Mouse (Mus musculus): Measurements from ENCODE around the gene Suv39h2. TPM values are rescaled to one million over a fixed set of nuclear protein-coding genes. Genes with fewer than 3 reads are reported as not detected.

Gene Suv39h2
- total and polyA plus RNA-seq, 3 experiments: 9.6 to 17.3 (median 11.4) TPM

DNA sequence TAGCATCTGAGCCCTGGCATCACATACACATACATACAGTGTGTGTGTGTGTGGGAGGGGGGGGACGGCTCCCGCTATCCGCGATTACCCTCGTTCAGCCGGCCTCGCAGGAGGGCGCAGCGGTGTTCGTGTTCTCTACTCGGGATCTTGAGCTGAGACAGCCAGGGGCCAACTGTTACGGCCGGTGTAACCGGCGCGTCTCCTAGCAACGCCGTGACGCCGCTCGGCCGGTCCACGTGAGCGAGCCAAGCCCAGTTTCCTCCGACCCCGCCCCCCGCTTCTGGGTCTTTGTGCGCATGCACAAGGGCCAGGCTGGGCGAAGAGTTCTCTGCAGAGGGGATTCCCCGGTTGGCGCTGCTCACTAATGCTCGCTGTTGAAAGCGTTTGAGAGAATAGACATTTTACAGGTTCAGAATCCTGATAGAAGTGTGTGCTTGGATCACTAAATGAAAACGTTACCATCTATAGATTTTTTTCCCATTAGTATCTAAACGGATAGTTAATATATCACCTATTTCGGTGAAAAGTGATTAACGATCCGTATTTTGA is 55.9 kb downstream of the Suv39h2 start:
- Histone ChIP-seq H3K27me3 (replicated peaks) (peaks cover 9% of the 10 kb centered on the region), H3K4me2 (ENCODE audit: insufficient read depth, low read depth, poor library complexity, severe bottlenecking) (peak overlapping the region; percentile 42), H3K27ac (ENCODE audit: insufficient read depth, low read depth) (no peak overlapping the region), H3K79me2 (replicated peaks; ENCODE audit: control insufficient read depth, extremely low read depth, insufficient read depth, poor library complexity, severe bottlenecking) (no peaks in the 10 kb centered on the region), H3K36me3 (replicated peaks in 1 of 2; ENCODE audit: control insufficient read depth in 1 of 2, insufficient read depth in 1 of 2, low read length in 1 of 2) (no peaks in the 10 kb centered on the region), H3K9me3 (replicated peaks; ENCODE audit: low read length) (peaks cover 4% of the 10 kb centered on the region), H3K9ac (ENCODE audit: insufficient read depth, low read depth) (no peak overlapping the region; the same call in 1 of the 2 replicates), H3K4me1 (ENCODE audit: control insufficient read depth in 1 of 2, insufficient read depth in 2 of 2) (peaks cover 7 to 24% of the 10 kb centered on the region in 2 experiments; a peak in 3 of 4 replicates), H3K4me3 (replicated peaks in 1 of 3; ENCODE audit: low read depth in 2 of 3, low read length in 2 of 3, poor library complexity in 1 of 3) (peak overlapping the region; percentile 39 to 62 (median 56))
- DNase-seq (ENCODE audit: extremely low read depth): peak; percentile 95
- dilution Hi-C loops (cut with MboI; ENCODE audit: extremely low pct_ligation_motif_present, extremely low pct_unique_long_range_greater_than_20kb, low sequenced_read_pairs) (no loop called here), in situ Hi-C loops (cut with MboI; ENCODE audit: low pct_ligation_motif_present, low pct_unique_long_range_greater_than_20kb, low sequenced_read_pairs) (loop anchor here (10.0 kb wide), 1 partner anchor 74 kb away; no protein-coding TSS in a partner anchor)
- peak; percentile 93 for TF ChIP-seq NRF1 (IDR thresholded peaks at IDR 0.05; ENCODE audit: low read depth, low read length)
- 0 out of 2 replicates have a peak, but pooled peaks have one; percentile 17 for TF ChIP-seq CHD1 (IDR thresholded peaks at IDR 0.05; ENCODE audit: low read depth, low read length)
- TF ChIP-seq EP300 (IDR thresholded peaks at IDR 0.05; ENCODE audit: low read length): no peak
- peak; percentile 100 for TF ChIP-seq MXI1 (IDR thresholded peaks at IDR 0.05; ENCODE audit: low read depth, low read length)
- TF ChIP-seq POLR2A (IDR thresholded peaks at IDR 0.05; ENCODE audit: low read depth, low read length): 0 out of 2 replicates have a peak, but pooled peaks have one; percentile 32
- TF ChIP-seq GABPA (IDR thresholded peaks at IDR 0.05; ENCODE audit: insufficient replicate concordance, low read depth, low read length): no peak
- peak; percentile 95 for TF ChIP-seq BHLHE40 (IDR thresholded peaks at IDR 0.05; ENCODE audit: low read depth, low read length)
- TF ChIP-seq MAX (IDR thresholded peaks at IDR 0.05; ENCODE audit: low read length): peak; percentile 89
- TF ChIP-seq USF1 (IDR thresholded peaks at IDR 0.05; ENCODE audit: low read depth, low read length): peak; percentile 79
- TF ChIP-seq MEF2A (IDR thresholded peaks at IDR 0.05; ENCODE audit: borderline replicate concordance, low read depth, low read length): peak; percentile 34; the same call in 1 of the 2 replicates
- peak; percentile 34 for TF ChIP-seq ETS1 (conservative IDR thresholded peaks at IDR 0.05; ENCODE audit: low read depth, low read length)
- no peak for TF ChIP-seq NELFE (IDR thresholded peaks at IDR 0.05; ENCODE audit: low read depth, low read length)
- TF ChIP-seq SIN3A (IDR thresholded peaks at IDR 0.05; ENCODE audit: low read length): peak; percentile 99
- peak; percentile 42; the same call in 1 of the 2 replicates for TF ChIP-seq USF2 (conservative IDR thresholded peaks at IDR 0.05; ENCODE audit: low read depth, low read length)

DNA sequence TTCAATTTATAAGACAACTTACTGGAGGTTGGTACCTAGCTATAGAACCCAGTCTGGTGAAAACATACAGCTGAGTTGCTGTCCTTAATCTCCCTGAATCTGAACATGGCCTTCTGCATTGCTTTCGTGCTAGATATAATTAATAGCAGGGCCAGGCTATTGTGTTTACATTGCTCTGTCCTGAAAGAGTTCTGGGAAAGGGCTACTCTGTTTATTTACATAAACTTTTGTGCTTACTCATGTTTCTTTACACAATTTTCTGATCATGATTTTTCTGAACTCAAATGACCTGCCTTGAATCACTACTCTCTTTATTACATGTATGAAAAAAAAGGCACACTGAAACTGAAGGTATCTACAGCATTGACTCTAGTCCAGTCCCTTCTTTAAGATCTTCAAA is 59.2 kb downstream of the Suv39h2 start:
- dilution Hi-C loops (cut with MboI; ENCODE audit: extremely low pct_ligation_motif_present, extremely low pct_unique_long_range_greater_than_20kb, low sequenced_read_pairs) (no loop called here), in situ Hi-C loops (cut with MboI; ENCODE audit: low pct_ligation_motif_present, low pct_unique_long_range_greater_than_20kb, low sequenced_read_pairs) (loop anchor here (10.0 kb wide), 1 partner anchor 71 kb away; no protein-coding TSS in a partner anchor)
- no peaks in the 10 kb centered on the region for H3K36me3 ChIP-seq (replicated peaks in 1 of 2; ENCODE audit: control insufficient read depth in 1 of 2, insufficient read depth in 1 of 2, low read length in 1 of 2)

More for the DNA sequence above, 59.2 kb downstream of the Suv39h2 start:
- TF ChIP-seq SMC3 (IDR thresholded peaks at IDR 0.05; ENCODE audit: low read depth, low read length) (no peak), POLR2AphosphoS2 (IDR thresholded peaks at IDR 0.05; ENCODE audit: low read depth, low read length) (no peak), NELFE (IDR thresholded peaks at IDR 0.05; ENCODE audit: low read depth, low read length) (no peak)
- peaks cover 7 to 18% of the 10 kb centered on the region in 2 experiments; a peak in 3 of 4 replicates for H3K4me1 ChIP-seq (ENCODE audit: control insufficient read depth in 1 of 2, insufficient read depth in 2 of 2)
- peaks cover 4% of the 10 kb centered on the region for H3K9me3 ChIP-seq (replicated peaks; ENCODE audit: low read length)
- H3K4me2 ChIP-seq (ENCODE audit: insufficient read depth, low read depth, poor library complexity, severe bottlenecking): no peak overlapping the region
- H3K4me3 ChIP-seq (replicated peaks in 1 of 3; ENCODE audit: low read depth in 2 of 3, low read length in 2 of 3, poor library complexity in 1 of 3): no peak overlapping the region
- H3K27ac ChIP-seq (ENCODE audit: insufficient read depth, low read depth): no peak overlapping the region
- DNase-seq (ENCODE audit: extremely low read depth): no peak
- H3K9ac ChIP-seq (ENCODE audit: insufficient read depth, low read depth): no peak overlapping the region
- peaks cover 9% of the 10 kb centered on the region for H3K27me3 ChIP-seq (replicated peaks)
- no peaks in the 10 kb centered on the region for H3K79me2 ChIP-seq (replicated peaks; ENCODE audit: control insufficient read depth, extremely low read depth, insufficient read depth, poor library complexity, severe bottlenecking)

All from CH12.LX (cell line).